Mouse (Mus musculus): Measurements from ENCODE around the gene Bcl7b. TPM values are rescaled to one million over a fixed set of nuclear protein-coding genes. Genes with fewer than 3 reads are reported as not detected.

Bcl7b gene
- 6.0 TPM for polyA plus RNA-seq (2014; fragmentation: Illumina TruSeq; extraction: RNeasy Lipid Tissue Mini Kit (QIAGEN cat#74804); ENCODE audit: low read depth, low replicate concordance)

DNA sequence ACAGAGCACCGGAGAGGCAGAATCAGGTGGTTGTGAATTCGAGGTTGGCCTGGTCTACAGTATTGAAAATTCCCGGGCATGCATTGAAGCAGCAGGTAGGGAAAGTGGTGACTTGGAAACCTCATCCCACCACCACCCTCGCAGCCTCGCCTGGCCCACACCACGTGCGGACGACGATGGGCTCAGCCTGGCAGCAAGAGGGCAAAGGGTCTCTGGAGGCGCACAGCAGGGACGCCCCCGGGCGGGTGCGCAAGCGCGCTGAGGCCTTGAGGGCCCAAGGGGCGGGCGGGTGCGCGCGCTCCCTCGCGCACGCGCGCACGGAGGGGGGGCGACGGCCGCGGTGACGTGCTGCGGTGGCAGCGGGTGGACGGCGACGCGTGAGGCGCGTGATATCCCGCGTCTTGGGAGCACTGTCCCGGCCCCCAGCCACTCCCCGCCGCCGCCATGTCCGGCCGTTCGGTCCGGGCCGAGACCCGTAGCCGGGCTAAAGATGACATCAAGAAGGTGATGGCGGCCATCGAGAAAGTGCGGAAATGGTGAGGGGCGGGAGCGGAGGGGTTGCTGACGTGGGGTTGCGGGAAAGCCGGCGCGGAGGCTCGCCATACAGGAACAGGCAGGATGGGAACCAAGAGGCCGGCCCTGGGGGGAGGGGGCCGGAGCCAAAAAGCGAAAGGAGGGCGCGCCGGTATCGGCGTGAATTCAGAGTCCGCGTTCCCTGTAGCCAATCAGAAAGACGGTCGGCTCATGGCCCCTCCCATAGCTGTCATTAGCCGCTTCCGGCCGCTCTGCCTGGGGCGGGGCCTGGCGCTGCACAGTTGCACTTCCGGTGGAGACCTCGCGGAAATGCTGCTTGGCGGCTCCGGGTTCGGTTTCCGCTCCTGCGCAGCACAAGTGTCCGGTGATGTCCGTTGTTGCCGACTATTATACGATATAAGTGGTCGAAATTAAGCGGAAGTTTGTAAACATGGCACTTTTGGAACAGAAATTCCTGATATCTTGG lies at the start of gene Bcl7b:
Gene Bcl7b (plus strand): TSS at position 221 of the 1,000 bp plus-strand sequence.

DNA sequence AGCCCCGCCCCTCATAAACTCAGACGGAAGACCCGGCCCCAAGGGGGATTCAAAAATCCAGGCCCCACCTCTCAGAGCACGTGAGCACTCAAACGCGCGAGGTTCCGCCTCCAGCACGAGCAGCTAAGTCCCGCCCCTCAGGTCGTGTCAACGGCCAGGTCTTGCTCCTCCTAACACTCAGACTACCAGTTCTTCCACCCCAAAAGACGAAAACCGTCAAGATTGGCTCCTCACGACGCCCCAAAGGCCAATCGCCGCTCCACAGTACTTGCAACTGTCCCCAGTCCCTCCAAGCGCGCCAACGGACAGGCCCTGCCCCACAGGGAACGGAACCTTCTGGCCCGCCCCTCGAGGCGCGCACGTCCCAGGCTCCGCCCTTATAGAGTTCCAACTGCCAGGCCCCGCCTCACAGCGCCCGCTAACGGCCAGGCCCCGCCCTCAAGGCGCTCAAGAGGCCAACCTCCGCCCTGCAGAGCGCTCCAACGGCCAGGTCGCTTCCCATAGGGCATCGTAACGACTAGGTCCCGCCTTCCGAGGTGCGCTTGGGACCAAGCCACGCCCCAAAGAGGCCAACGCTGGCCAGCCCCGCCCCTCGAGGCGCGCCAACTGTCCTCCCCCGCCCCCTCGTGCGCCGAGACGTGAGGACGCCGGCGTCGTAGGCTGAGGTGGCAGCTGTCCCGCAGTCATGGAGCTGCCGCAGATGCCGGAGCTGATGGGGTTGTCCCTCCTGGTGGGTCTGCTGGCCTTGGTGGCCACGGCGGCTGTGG lies 18.8 kb upstream of the Bcl7b start, which contains the start of gene Tbl2:
Gene Tbl2 (plus strand): TSS at position 605 of the 767 bp plus-strand sequence.

DNA sequence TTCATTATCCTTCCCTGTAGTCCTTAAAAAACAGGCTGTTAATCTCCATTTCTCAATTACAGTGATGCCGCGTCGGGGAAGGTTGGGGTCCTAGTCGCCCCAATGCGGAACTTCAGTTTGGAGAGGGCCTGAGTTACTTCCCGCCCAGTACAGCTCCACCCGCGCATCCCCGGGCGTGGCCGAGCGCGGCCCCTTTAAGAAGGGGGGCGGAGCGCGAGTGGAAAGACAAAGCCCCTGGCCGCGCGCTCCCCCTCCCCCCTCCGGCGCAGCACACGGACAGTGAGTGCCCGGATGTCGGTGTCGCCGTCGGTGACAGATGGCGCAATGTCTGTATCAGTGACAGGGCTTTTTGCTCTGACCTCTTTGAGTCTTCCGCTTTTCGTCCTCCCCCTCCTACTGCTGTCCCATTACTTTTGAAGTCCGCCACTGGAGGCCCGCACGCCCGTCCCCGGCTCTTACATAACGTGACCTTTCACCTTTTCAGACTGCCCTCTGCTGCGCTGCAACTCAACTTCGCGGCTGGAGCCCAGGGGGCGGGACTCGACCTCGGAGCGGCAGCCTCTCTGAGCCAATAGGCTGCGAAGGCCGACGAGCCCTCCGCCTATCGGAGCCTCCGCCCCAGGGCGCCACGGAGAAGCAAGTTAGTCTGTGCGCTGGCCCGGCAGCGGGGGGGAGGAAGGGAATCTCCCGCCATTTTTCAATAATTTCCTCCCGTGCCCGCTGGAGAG lies 18.7 kb downstream of the Bcl7b start, which contains the start of gene Baz1b:
Gene Baz1b (plus strand): TSS at position 644 of the 728 bp plus-strand sequence.

Other genes starting within 250 kb of the Bcl7b start
- 8.1 TPM for gene Mettl27, start 235.9 kb upstream of the Bcl7b start, polyA plus RNA-seq (2014; fragmentation: Illumina TruSeq; extraction: RNeasy Lipid Tissue Mini Kit (QIAGEN cat#74804); ENCODE audit: low read depth, low replicate concordance)
- not detected for gene Cldn4, start 221.3 kb upstream of the Bcl7b start, polyA plus RNA-seq (2014; fragmentation: Illumina TruSeq; extraction: RNeasy Lipid Tissue Mini Kit (QIAGEN cat#74804); ENCODE audit: low read depth, low replicate concordance)
- gene Cldn3, start 182.1 kb upstream of the Bcl7b start, polyA plus RNA-seq (2014; fragmentation: Illumina TruSeq; extraction: RNeasy Lipid Tissue Mini Kit (QIAGEN cat#74804); ENCODE audit: low read depth, low replicate concordance) = not detected
- 7.5 TPM for gene Abhd11, start 159.1 kb upstream of the Bcl7b start, polyA plus RNA-seq (2014; fragmentation: Illumina TruSeq; extraction: RNeasy Lipid Tissue Mini Kit (QIAGEN cat#74804); ENCODE audit: low read depth, low replicate concordance)
- not detected for gene Stx1a, start 144.8 kb upstream of the Bcl7b start, polyA plus RNA-seq (2014; fragmentation: Illumina TruSeq; extraction: RNeasy Lipid Tissue Mini Kit (QIAGEN cat#74804); ENCODE audit: low read depth, low replicate concordance)
- 12.7 TPM for gene Dnajc30, start 104.1 kb upstream of the Bcl7b start, polyA plus RNA-seq (2014; fragmentation: Illumina TruSeq; extraction: RNeasy Lipid Tissue Mini Kit (QIAGEN cat#74804); ENCODE audit: low read depth, low replicate concordance)
- 10.0 TPM for gene Bud23, start 103.3 kb upstream of the Bcl7b start, polyA plus RNA-seq (2014; fragmentation: Illumina TruSeq; extraction: RNeasy Lipid Tissue Mini Kit (QIAGEN cat#74804); ENCODE audit: low read depth, low replicate concordance)
- gene Vps37d, start 90.0 kb upstream of the Bcl7b start, polyA plus RNA-seq (2014; fragmentation: Illumina TruSeq; extraction: RNeasy Lipid Tissue Mini Kit (QIAGEN cat#74804); ENCODE audit: low read depth, low replicate concordance) = not detected
- gene Mlxipl, start 78.4 kb upstream of the Bcl7b start, polyA plus RNA-seq (2014; fragmentation: Illumina TruSeq; extraction: RNeasy Lipid Tissue Mini Kit (QIAGEN cat#74804); ENCODE audit: low read depth, low replicate concordance) = 56.2 TPM
- 2.5 TPM for gene Tbl2, start 18.6 kb upstream of the Bcl7b start, polyA plus RNA-seq (2014; fragmentation: Illumina TruSeq; extraction: RNeasy Lipid Tissue Mini Kit (QIAGEN cat#74804); ENCODE audit: low read depth, low replicate concordance)
- gene Baz1b, start 19.0 kb downstream of the Bcl7b start, polyA plus RNA-seq (2014; fragmentation: Illumina TruSeq; extraction: RNeasy Lipid Tissue Mini Kit (QIAGEN cat#74804); ENCODE audit: low read depth, low replicate concordance) = 14.2 TPM
- not detected for gene Fzd9, start 82.9 kb downstream of the Bcl7b start, polyA plus RNA-seq (2014; fragmentation: Illumina TruSeq; extraction: RNeasy Lipid Tissue Mini Kit (QIAGEN cat#74804); ENCODE audit: low read depth, low replicate concordance)
- not detected for gene Fkbp6, start 181.8 kb downstream of the Bcl7b start, polyA plus RNA-seq (2014; fragmentation: Illumina TruSeq; extraction: RNeasy Lipid Tissue Mini Kit (QIAGEN cat#74804); ENCODE audit: low read depth, low replicate concordance)
- gene Trim50, start 185.0 kb downstream of the Bcl7b start, polyA plus RNA-seq (2014; fragmentation: Illumina TruSeq; extraction: RNeasy Lipid Tissue Mini Kit (QIAGEN cat#74804); ENCODE audit: low read depth, low replicate concordance) = not detected
- 2.8 TPM for gene Nsun5, start 201.7 kb downstream of the Bcl7b start, polyA plus RNA-seq (2014; fragmentation: Illumina TruSeq; extraction: RNeasy Lipid Tissue Mini Kit (QIAGEN cat#74804); ENCODE audit: low read depth, low replicate concordance)
- gene Pom121, start 226.3 kb downstream of the Bcl7b start, polyA plus RNA-seq (2014; fragmentation: Illumina TruSeq; extraction: RNeasy Lipid Tissue Mini Kit (QIAGEN cat#74804); ENCODE audit: low read depth, low replicate concordance) = 1.3 TPM

Data from liver, adult 10 weeks (tissue).